Mouse (Mus musculus) liver, adult 2 months (tissue): ENCODE results near the gene Fam19a1.

ENCODE experiments used
- CTCF ChIP-seq: fragments of 200-500 bp; IDR thresholded peaks from 2 replicates; pipeline ENCODE4 v1.5.1; 2011; ENCODE audit warnings: low read depth, low read length, control low read depth
- POLR2A ChIP-seq: fragments of 200-500 bp; IDR thresholded peaks from 2 replicates; pipeline ENCODE4 v1.6.1; 2011; ENCODE audit warnings: low read length, control low read depth; ENCODE audit not compliant: insufficient read depth; ENCODE audit errors: extremely low read depth

DNA sequence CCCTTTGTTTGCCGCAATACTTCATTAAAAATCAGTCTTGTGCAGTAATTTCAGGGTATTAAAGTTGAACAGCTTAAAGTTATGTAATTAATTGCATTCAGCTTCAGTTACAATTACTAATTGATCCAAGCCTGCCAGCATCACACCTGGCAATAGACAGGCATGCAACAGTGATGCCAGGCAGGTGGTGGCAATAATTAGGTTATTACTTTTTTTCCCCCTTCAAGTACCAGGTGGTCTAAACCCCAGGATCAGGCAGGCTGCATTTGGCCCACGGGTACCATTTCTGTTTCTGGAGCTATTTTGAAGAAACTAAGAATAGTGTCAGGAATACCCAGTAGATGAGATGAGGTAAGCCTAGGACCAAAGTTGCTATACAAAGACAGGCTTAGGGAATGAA is 141.9 kb downstream of the Fam19a1 start:
- TF ChIP-seq POLR2A (no peak), CTCF (no peak)
